Mouse (Mus musculus): ENCODE data around the gene Hsd17b3.

Gene Hsd17b3

DNA sequence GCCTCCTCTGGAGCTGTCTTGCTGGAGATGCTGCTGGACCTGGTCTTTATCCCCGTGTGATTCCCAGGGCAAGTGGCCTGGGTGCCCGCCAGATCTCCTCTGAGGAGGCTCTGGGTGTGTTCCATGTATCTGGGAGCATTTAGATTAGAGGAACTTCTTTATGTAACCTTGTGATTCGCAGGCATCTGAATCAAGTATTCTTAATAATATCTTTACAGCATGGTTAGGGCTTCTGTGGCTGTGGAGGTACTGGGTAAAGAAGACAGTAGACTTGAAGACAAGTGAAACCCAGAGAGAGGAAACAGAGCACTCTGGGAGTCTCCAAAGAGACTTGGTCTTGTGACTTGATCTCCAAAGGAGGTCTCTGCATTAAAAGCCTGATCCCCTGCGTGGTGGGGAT is at the start of gene Hsd17b3:
TSS of gene Hsd17b3 (minus strand) at position 101 of the 400 bp plus-strand sequence.
- no peak for DNase-seq (ENCODE audit: low spot score)

DNA sequence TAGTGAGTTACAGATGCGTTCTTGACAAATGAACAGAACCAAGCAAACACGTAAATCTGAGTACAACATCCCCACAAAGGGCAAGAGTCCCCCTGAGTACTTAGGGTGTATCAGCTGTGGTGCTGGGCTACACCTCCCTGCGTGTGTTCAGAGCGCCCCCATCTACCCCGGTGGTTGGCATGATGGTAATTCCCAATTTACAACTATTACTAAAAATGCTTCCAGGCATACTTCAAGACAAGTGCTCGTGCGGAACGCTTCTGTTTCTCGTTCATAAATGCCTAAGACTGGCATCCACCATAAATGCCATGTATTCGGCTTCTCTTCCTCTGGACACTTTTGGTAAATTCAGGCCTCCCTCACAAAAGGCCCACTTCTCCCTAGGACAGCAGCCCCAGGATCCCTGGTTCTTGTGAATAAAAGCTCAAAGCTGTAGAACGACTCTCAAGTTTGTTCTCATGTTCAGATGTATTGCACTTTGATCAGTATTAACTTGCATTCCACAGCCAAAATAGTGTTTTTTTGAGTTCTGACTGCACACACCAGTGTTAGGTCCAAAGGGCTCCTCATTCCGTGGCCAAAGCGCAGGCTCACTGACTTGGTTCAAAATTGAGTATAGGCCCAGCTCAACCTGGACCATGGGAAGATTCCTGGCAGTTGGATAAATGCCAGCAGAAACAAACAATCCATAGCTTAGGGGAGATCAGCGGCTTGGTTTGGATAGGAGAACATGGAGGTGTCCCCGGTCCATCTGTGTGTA is 40.8 kb upstream of the Hsd17b3 start:
- DNase-seq (ENCODE audit: low spot score): peak; percentile 32

GRCm38 (mm10) chr13:64128858-64129615 is 40.0 kb upstream of the Hsd17b3 start, which contains the start of gene Slc35d2:
Slc35d2 (minus strand) TSS chr13:64129368.
- DNase-seq (ENCODE audit: low spot score): peak; percentile 45

DNA sequence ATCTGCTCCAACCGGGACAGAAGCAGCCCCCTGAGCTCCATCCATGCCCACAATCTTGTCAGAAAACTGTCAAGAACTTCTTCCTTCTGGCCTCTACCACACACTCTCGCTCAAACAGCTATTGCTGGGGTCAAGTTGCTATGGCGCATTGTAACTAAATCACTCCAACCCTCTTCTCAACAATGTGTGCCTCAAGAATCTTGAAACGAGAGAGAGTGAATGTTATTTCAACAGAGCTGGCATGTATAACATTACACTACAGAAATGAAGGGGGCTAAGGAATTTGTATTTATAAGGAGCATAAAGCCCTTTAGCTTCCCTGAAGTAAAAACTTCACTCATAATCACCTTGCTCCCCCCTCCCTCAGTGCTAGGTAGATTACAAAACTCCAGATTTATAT is 37.3 kb upstream of the Hsd17b3 start:
- no peak for DNase-seq (ENCODE audit: low spot score)

- DNase-seq (ENCODE audit: low spot score): no peak
Measured at GRCm38 (mm10) chr13:64124886-64125285, 35.9 kb upstream of the Hsd17b3 start.

DNA sequence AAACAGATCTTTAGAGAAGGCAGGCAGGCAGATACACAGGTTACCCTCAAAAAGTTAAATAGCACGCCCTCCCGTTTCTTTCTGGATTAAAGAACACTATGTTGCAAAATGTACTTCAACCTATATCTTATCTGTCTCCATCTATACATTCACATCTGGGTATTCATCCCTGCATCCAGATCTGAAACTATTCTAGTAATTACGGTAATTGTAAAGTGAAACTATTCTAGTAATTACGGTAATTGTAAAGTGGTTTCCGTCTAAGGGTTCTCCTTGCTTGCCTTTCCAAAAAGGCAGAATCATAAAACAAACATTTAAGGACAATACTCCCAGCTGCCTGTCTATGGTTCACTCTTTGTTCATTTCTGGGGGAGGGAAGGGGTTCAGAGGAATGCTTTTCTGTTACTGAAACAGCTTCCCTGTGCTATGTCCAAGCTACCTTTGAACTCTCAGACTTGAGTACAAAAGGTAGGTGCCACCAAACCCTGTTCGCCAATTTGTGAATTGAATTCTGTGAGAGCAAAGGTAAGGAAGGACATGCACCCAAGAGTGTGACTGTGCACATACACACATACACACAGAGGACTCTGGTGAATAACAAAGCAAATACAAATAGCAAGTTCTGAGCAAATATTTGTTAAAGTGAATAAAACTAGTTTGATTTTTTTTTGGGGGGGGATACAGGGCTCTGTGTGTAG is 34.6 kb upstream of the Hsd17b3 start:
- no peak for DNase-seq (ENCODE audit: low spot score)

DNA sequence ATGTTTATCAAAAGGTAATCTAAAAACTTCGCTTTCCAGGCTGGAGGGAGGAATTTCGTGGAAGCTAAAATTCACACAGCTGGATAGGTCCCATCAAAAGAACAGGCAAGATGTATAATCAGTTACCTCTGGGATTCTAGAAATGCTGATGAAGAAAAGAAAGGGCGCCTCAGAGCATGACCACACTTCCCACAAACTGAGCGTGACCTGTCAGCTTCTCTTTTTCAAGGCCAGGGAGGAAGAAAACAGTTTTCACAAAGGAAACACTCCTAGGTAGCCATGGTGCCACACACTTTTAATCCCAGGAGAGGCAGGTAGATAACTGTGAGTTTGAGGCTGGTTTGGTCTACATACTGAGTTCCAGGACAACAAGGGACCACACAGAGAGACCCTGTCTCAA is 31.7 kb upstream of the Hsd17b3 start:
- no peak for DNase-seq (ENCODE audit: low spot score)

DNA sequence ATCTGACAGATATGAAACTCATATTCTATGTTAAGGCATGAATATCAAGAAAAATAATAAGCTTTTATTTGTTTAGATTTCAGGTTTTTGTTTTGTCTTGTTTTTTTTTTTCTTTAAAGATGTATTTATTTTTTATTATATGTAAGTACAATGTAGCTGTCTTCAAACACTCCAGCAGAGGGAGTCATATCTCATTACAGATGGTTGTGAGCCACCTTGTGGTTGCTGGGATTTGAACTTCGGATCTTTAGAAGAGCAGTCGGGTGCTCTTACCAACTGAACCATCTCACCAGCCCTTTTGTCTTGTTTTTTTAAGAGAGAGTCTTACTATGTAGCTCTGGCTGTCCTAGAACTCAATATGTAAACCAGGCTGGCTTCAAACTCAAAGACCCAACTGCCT is 28.4 kb upstream of the Hsd17b3 start:
- DNase-seq (ENCODE audit: low spot score): no peak

GRCm38 (mm10) chr13:64110421-64110820 is 21.4 kb upstream of the Hsd17b3 start:
- no peak for DNase-seq (ENCODE audit: low spot score)

DNA sequence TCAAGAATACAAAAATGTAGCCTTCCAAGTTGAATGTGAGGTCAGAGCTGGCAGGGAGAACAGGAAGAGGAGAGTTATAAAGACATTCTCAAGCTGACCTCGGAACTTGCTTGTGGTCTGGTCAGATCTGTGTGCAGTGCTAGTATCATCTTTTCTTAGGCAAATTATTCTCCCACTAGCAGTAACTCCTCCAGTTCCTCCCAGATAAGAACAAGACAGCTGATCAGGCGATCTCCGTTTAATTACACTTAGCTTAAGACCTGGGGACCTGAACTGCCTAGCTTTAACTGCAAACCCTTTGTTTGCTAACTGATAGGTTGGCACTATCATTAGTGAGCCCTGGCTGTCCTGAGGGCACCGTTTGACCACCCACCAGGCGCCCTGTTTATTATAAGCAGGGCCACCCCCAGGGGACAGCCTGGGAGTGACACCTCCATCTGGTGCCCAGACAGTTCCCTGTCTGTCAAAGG is 19.4 kb upstream of the Hsd17b3 start:
- DNase-seq (ENCODE audit: low spot score): no peak

DNA sequence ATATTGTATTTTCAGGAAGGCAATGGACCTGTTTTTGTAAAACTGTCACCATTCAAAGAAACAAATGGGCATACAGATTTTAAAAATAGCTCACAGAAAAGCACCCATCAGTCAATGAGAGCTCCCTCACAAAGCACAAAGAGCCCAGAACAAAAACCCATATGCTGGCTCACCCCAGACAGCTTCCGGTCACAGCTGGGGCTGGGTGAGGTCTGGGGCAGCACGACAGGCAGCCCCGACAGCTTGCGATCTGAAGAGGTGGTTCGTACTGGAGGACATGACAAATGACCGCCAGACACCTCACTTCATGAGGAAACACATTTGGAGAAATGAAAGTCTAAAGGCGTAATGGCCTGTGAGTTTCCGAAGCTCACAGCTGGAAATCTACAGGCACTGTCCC is 18.5 kb upstream of the Hsd17b3 start:
- no peak for DNase-seq (ENCODE audit: low spot score)

DNA sequence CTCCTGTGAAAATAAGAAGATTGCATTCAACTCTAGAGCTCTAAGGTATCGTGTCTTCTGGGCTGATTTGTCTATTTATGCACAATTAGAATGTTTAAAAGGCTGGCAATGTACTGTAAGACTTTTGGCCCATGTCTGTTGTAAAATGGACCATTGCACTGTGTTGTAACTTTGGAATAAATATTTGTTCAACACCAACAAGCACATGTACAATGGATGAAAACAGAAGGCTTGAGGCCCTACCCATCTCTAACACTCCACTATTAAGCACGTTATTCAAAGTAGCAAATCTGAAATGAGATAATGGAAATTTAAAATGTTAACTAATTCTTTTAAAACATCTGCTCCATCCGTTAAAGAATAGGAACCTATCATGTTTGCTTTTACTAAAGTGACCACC is 18.1 kb upstream of the Hsd17b3 start:
- DNase-seq (ENCODE audit: low spot score): no peak

- DNase-seq (ENCODE audit: low spot score): no peak
Measured at GRCm38 (mm10) chr13:64105690-64106089, 16.7 kb upstream of the Hsd17b3 start.

GRCm38 (mm10) chr13:64100186-64100585 is 11.2 kb upstream of the Hsd17b3 start:
- DNase-seq (ENCODE audit: low spot score): peak; percentile 36

- no peak for DNase-seq (ENCODE audit: low spot score)
Measured at GRCm38 (mm10) chr13:64098992-64099391, 10.0 kb upstream of the Hsd17b3 start.

- peak; percentile 80 for DNase-seq (ENCODE audit: low spot score)
Measured at GRCm38 (mm10) chr13:64093341-64093740, 4.3 kb upstream of the Hsd17b3 start.

- DNase-seq (ENCODE audit: low spot score): no peak
Measured at GRCm38 (mm10) chr13:64092752-64093151, 3.7 kb upstream of the Hsd17b3 start.

GRCm38 (mm10) chr13:64092141-64092540 is 3.1 kb upstream of the Hsd17b3 start:
- no peak for DNase-seq (ENCODE audit: low spot score)

GRCm38 (mm10) chr13:64091006-64091405 is 2.0 kb upstream of the Hsd17b3 start:
- no peak for DNase-seq (ENCODE audit: low spot score)

GRCm38 (mm10) chr13:64090278-64090677 is 1.2 kb upstream of the Hsd17b3 start:
- DNase-seq (ENCODE audit: low spot score): no peak

DNA sequence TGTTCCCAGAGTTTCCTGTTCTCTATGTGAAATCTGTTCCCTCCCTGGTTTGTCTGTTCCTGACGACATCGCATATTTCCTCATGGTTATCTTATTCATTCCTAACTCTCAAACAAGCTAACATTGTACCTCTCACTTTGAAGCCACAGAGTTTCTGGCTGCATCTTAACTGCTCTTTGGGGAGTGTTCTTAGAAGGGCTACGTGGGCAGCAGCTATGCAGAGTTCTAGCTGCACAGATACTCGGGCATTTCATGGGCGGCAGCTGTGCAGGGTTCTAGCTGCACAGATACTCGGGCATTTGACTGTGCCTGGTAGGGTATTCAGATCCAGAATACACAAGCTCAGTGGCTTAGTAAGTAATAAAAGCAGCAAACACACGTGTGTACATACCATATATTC is 973 bp downstream of the Hsd17b3 start:
- DNase-seq (ENCODE audit: low spot score): no peak

GRCm38 (mm10) chr13:64086036-64086435 is 3.0 kb downstream of the Hsd17b3 start:
- DNase-seq (ENCODE audit: low spot score): no peak

- no peak for DNase-seq (ENCODE audit: low spot score)
Measured at GRCm38 (mm10) chr13:64083331-64083730, 5.7 kb downstream of the Hsd17b3 start.

Measured in ovary, postnatal 14 days (tissue).